Mouse (Mus musculus): ENCODE results near the gene Map3k7.

DNA sequence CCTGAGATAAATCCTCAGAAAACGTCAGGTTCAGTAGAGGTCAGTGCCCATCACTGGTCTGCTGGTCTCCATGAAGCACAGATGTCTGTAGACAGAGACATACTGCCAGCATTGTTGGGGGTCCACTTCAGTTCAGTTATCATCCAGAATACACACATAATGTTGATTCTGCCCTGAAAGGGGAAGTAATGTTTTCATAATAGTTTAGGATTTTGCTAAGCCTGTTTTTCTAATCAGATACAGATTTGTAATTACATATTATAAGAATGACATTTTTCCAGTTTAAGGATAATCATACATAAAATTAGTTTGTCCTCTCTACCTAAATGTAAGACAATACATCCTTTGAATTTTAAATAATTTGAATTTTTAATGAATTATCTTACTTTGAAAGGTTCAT lies 30.0 kb downstream of the Map3k7 start:
- TF ChIP-seq CTCF (IDR thresholded peaks at IDR 0.05; ENCODE audit: low read depth) (no peak), EP300 (IDR thresholded peaks at IDR 0.05; ENCODE audit: low read depth) (no peak)

Data from liver, embryonic 14.5 days (tissue).